Mouse (Mus musculus): ENCODE results near the gene Zdhhc19. TPM values are rescaled to one million over a fixed set of nuclear protein-coding genes. Genes with fewer than 3 reads are reported as not detected.
A peak's percentile ranks its signal among the peaks of the same experiment; 100 is the strongest.

The Zdhhc19 gene
- polyA plus RNA-seq, 1 experiment from 2014 or later: not detected

GRCm38 (mm10) chr16:32593283-32593805, 97.3 kb downstream of the Zdhhc19 start:
- TF ChIP-seq CTCF (IDR thresholded peaks at IDR 0.05): no peak
- no peak for TF ChIP-seq EP300 (IDR thresholded peaks at IDR 0.05)
- DNase-seq (ENCODE audit: low spot score): peak; percentile 30
- WGBS: 70% methylated on average over 5 of the region's 5 CpGs
- Histone ChIP-seq H3K9me3 (ENCODE audit: low read length) (no peaks in the 10 kb centered on the region), H3K36me3 (ENCODE audit: insufficient read depth, low read length) (no peaks in the 10 kb centered on the region), H3K27ac (ENCODE audit: low read length) (peak overlapping the region; percentile 33; the same call in 1 of the 2 replicates), H3K4me1 (ENCODE audit: insufficient read depth, low read depth, low read length) (no peaks in the 10 kb centered on the region), H3K4me2 (replicated peaks; ENCODE audit: low read depth, low read length) (no peak overlapping the region), H3K9ac (replicated peaks; ENCODE audit: low read depth) (no peak overlapping the region), H3K4me3 (ENCODE audit: low read depth, low read length) (no peak overlapping the region), H3K27me3 (replicated peaks; ENCODE audit: insufficient read depth, low read length) (no peaks in the 10 kb centered on the region)
- peak; percentile 33 for ATAC-seq

GRCm38 (mm10) chr16:32593916-32594315, 97.9 kb downstream of the Zdhhc19 start:
- 66% methylated on average over 5 of the region's 5 CpGs for WGBS
- no peaks in the 10 kb centered on the region for H3K36me3 ChIP-seq (ENCODE audit: insufficient read depth, low read length)
- no peak for TF ChIP-seq CTCF (IDR thresholded peaks at IDR 0.05)
- no peak for TF ChIP-seq EP300 (IDR thresholded peaks at IDR 0.05)
- H3K9me3 ChIP-seq (ENCODE audit: low read length): no peaks in the 10 kb centered on the region
- DNase-seq (ENCODE audit: low spot score) (no peak), ATAC-seq (no peak)
- H3K27ac ChIP-seq (ENCODE audit: low read length): peak overlapping the region; percentile 33; the same call in 1 of the 2 replicates
- no peaks in the 10 kb centered on the region for H3K4me1 ChIP-seq (ENCODE audit: insufficient read depth, low read depth, low read length)
- no peak overlapping the region for H3K9ac ChIP-seq (replicated peaks; ENCODE audit: low read depth)
- H3K27me3 ChIP-seq (replicated peaks; ENCODE audit: insufficient read depth, low read length): no peaks in the 10 kb centered on the region
- H3K4me2 ChIP-seq (replicated peaks; ENCODE audit: low read depth, low read length): no peak overlapping the region
- H3K4me3 ChIP-seq (ENCODE audit: low read depth, low read length): no peak overlapping the region

GRCm38 (mm10) chr16:32594701-32595100, 98.6 kb downstream of the Zdhhc19 start:
- H3K9ac ChIP-seq (replicated peaks; ENCODE audit: low read depth): no peak overlapping the region
- TF ChIP-seq CTCF (IDR thresholded peaks at IDR 0.05) (no peak), EP300 (IDR thresholded peaks at IDR 0.05) (no peak)
- no peaks in the 10 kb centered on the region for H3K27me3 ChIP-seq (replicated peaks; ENCODE audit: insufficient read depth, low read length)
- H3K4me2 ChIP-seq (replicated peaks; ENCODE audit: low read depth, low read length): no peak overlapping the region
- no peak overlapping the region for H3K4me3 ChIP-seq (ENCODE audit: low read depth, low read length)
- DNase-seq (ENCODE audit: low spot score) (no peak), ATAC-seq (no peak)
- no peaks in the 10 kb centered on the region for H3K9me3 ChIP-seq (ENCODE audit: low read length)
- H3K4me1 ChIP-seq (ENCODE audit: insufficient read depth, low read depth, low read length): no peaks in the 10 kb centered on the region
- no peaks in the 10 kb centered on the region for H3K36me3 ChIP-seq (ENCODE audit: insufficient read depth, low read length)
- 70% methylated on average over 5 of the region's 5 CpGs for WGBS
- H3K27ac ChIP-seq (ENCODE audit: low read length): no peak overlapping the region

DNA sequence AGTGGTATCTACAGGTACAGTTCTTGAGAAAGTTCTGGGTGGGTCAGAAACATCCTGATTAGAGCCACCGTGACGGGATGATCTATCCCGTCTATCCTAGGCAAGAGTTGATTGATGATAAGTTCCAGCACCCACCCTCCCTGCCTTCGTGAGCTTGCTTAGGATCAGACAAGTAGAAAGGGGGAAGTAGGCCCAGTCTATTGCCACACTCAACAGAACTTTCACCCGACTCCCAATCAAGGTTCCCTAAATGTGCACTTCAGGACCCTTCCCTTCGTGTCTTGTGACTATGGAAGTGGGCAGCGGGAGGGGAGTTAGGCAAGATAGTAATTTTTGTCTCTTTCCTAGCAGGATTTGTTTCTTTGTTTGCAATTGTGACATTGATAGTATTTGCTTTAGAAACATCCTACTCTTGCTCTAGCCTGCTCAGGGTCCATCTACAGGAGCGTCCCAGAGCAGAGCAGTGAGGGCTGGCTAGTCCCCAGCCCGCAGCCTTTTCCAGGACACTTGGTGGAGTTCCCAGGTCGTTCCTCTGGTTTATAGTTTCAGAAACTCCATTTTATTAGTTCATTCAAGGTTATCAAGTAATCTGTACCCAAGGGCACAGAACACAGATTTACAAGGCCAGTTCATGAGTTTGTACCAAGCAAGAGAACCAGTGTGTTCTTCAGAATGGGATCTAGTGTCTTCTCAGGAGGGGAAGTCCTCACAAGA, 99.2 kb downstream of the Zdhhc19 start:
- H3K4me3 ChIP-seq (ENCODE audit: low read depth, low read length): no peak overlapping the region
- H3K9ac ChIP-seq (replicated peaks; ENCODE audit: low read depth): no peak overlapping the region
- H3K27me3 ChIP-seq (replicated peaks; ENCODE audit: insufficient read depth, low read length): no peaks in the 10 kb centered on the region
- WGBS: 79% methylated on average over 10 of the region's 10 CpGs
- H3K27ac ChIP-seq (ENCODE audit: low read length): no peak overlapping the region
- H3K4me1 ChIP-seq (ENCODE audit: insufficient read depth, low read depth, low read length): no peaks in the 10 kb centered on the region
- no peak for TF ChIP-seq CTCF (IDR thresholded peaks at IDR 0.05)
- no peak for TF ChIP-seq EP300 (IDR thresholded peaks at IDR 0.05)
- no peak for DNase-seq (ENCODE audit: low spot score)
- H3K9me3 ChIP-seq (ENCODE audit: low read length): no peaks in the 10 kb centered on the region
- no peaks in the 10 kb centered on the region for H3K36me3 ChIP-seq (ENCODE audit: insufficient read depth, low read length)
- no peak for ATAC-seq
- H3K4me2 ChIP-seq (replicated peaks; ENCODE audit: low read depth, low read length): no peak overlapping the region

DNA sequence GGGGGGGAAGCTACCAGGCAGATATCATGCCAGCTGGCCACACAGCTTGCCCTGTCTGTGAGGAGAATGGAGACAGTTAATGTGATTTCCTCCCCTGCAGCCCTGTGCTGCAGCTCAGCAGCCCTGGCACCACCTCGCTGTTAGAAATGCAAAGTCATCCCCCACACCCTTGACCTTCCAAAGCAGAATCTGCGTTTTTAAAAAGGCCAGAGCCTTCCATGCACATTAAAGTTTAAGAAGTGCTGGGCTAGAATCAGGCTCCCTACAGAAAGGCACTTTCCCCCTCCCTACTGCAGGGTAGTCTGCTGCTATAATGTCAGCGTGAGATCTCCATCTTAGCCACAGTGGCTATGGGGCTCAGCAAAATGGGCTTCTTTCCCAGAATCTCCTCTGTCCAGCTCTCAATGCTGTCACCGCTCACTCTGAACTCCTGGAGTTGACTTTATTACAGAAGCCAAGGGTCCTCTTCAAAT, 101.9 kb downstream of the Zdhhc19 start:
- Histone ChIP-seq H3K4me3 (ENCODE audit: low read depth, low read length) (no peak overlapping the region), H3K27me3 (replicated peaks; ENCODE audit: insufficient read depth, low read length) (no peaks in the 10 kb centered on the region), H3K36me3 (ENCODE audit: insufficient read depth, low read length) (no peaks in the 10 kb centered on the region), H3K4me1 (ENCODE audit: insufficient read depth, low read depth, low read length) (no peaks in the 10 kb centered on the region), H3K27ac (ENCODE audit: low read length) (no peak overlapping the region), H3K9ac (replicated peaks; ENCODE audit: low read depth) (no peak overlapping the region), H3K9me3 (ENCODE audit: low read length) (no peaks in the 10 kb centered on the region), H3K4me2 (replicated peaks; ENCODE audit: low read depth, low read length) (no peak overlapping the region)
- TF ChIP-seq CTCF (IDR thresholded peaks at IDR 0.05) (no peak), EP300 (IDR thresholded peaks at IDR 0.05) (no peak)
- DNase-seq (ENCODE audit: low spot score): peak; percentile 61
- 27% methylated on average over 4 of the region's 4 CpGs for WGBS
- ATAC-seq: 0 out of 2 replicates have a peak, but pooled peaks have one; percentile 16

- H3K27me3 ChIP-seq (replicated peaks; ENCODE audit: insufficient read depth, low read length): no peaks in the 10 kb centered on the region
- no peak overlapping the region for H3K27ac ChIP-seq (ENCODE audit: low read length)
- H3K4me3 ChIP-seq (ENCODE audit: low read depth, low read length): no peak overlapping the region
- H3K9ac ChIP-seq (replicated peaks; ENCODE audit: low read depth): no peak overlapping the region
- TF ChIP-seq CTCF (IDR thresholded peaks at IDR 0.05) (no peak), EP300 (IDR thresholded peaks at IDR 0.05) (no peak)
- no peaks in the 10 kb centered on the region for H3K9me3 ChIP-seq (ENCODE audit: low read length)
- H3K4me2 ChIP-seq (replicated peaks; ENCODE audit: low read depth, low read length): no peak overlapping the region
- no peak for DNase-seq (ENCODE audit: low spot score)
- 89% methylated on average over 1 of the region's 1 CpGs for whole genome bisulfite sequencing
- no peak for ATAC-seq
- H3K4me1 ChIP-seq (ENCODE audit: insufficient read depth, low read depth, low read length): no peaks in the 10 kb centered on the region
- H3K36me3 ChIP-seq (ENCODE audit: insufficient read depth, low read length): no peaks in the 10 kb centered on the region
These were observed 103.1 kb downstream of the Zdhhc19 start for GRCm38 (mm10) chr16:32599151-32599550.
